Mouse (Mus musculus) kidney, postnatal 36 days (tissue): ENCODE results near the gene Vmn2r50.
"Not testable (repeated sequence)": the region's sequence is repeated elsewhere in the genome, so short reads cannot be mapped to it uniquely, and the experiment has no call there.

Source experiments
- DNase-seq, 2 experiments: peaks; one replicate each; pipeline ENCODE4 v3.0.0; 2021 to 2022; ENCODE audit warnings: mixed read lengths in 2 of 2

The Vmn2r50 gene

DNA sequence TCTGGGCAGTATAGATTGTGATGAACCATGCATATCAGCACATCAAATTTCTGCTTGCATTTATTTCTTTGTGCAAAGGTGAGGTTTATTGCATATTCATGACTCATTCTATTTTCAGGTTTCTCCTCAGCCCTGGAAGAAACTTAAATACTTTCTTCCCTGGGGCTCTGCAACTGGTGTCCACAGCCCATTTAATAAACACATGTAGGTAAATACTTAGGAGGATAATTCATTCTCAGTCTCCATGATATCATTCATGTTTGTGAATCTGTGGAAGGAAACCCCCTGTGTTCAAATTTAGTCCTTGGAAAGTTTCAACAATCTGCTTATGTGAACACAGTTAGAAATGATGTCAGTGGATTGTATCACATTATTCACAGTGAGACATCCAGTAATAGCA lies at the start of gene Vmn2r50:
Gene Vmn2r50 (minus strand): TSS at position 101 of the 400 bp plus-strand sequence.
- DNase-seq, result not testable (repeated sequence)

DNA sequence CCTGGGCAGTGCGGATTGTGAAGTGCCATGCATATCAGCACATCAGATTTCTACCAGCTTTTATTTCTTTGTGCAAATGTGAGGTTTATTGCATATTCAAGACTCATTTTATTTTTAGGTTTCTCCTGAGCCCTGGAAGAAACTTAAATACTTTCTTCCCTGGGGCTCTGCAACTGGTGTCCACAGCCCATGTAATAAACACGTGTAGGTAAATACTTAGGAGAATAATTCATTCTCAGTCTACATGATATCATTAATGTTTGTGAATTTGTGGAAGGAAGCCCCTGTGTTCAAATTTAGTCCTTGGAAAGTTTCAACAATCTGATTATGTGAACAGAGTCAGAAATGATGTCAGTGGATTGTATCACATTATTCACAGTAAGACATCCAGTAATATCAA lies 60.9 kb downstream of the Vmn2r50 start, which contains the start of gene Vmn2r49:
Gene Vmn2r49 (minus strand): TSS at position 101 of the 400 bp plus-strand sequence.
- not testable (repeated sequence) for DNase-seq
